Mouse (Mus musculus) layer of hippocampus, postnatal 14 days (tissue): ENCODE data around the gene Ddhd1. TPM values are rescaled to one million over a fixed set of nuclear protein-coding genes. Genes with fewer than 3 reads are reported as not detected.

Source experiments
- microRNA-seq, 2 experiments: library from miRNA; unstranded; fragments of <30 nt; microRNA quantifications; one replicate each; pipeline ENCODE4 v1.2.0; 2021
- total RNA-seq, 2 experiments: library from RNA; stranded (reverse); gene quantifications; 2 replicates each; pipeline ENCODE4 v1.2.3; 2021

Gene Ddhd1
- total RNA-seq, 2 experiments from 2014 or later: 70.3 to 72.0 TPM

Small RNA genes within 50 kb of the gene (microRNA-seq; reads per million reads assigned to microRNA genes)
- 3.1 to 3.8 reads per million in 2 experiments for gene Mir5131

Other genes with a start within 250 kb of the Ddhd1 start
- 100 to 1,000 TPM; 102 to 105 TPM for gene Fermt2, start 128.0 kb downstream of the Ddhd1 start, total RNA-seq